Mouse (Mus musculus): Measurements from ENCODE around the gene Inpp4a.

The Inpp4a gene

GRCm38 (mm10) chr1:37322690-37323089, 23.0 kb downstream of the Inpp4a start:
- no peak for DNase-seq (ENCODE audit: low spot score)

DNA sequence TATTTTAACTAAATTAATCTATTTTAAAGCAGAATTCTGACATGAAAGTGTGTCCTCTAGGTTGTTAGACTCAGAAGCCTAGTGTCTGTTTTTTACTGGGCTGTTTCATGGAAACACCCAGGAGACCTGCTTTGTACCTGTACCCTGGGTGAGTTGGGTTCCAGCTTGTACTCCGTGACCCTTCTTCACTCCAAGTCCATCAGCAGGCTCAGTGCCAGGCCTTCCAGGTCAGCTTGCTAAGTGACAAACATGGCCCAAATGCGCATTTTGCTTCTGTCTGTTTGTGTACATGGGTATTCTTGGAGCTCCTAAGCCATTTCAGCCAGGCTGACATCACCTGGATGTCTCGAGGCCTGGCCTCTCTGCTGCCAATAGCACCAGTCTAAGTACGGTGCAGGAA, 23.5 kb downstream of the Inpp4a start:
- DNase-seq (ENCODE audit: low spot score): no peak

- no peak for DNase-seq (ENCODE audit: low spot score)
Observed at GRCm38 (mm10) chr1:37324569-37324968, 24.9 kb downstream of the Inpp4a start.

- DNase-seq (ENCODE audit: low spot score): no peak
Observed at GRCm38 (mm10) chr1:37327311-37327710, 27.6 kb downstream of the Inpp4a start.

DNA sequence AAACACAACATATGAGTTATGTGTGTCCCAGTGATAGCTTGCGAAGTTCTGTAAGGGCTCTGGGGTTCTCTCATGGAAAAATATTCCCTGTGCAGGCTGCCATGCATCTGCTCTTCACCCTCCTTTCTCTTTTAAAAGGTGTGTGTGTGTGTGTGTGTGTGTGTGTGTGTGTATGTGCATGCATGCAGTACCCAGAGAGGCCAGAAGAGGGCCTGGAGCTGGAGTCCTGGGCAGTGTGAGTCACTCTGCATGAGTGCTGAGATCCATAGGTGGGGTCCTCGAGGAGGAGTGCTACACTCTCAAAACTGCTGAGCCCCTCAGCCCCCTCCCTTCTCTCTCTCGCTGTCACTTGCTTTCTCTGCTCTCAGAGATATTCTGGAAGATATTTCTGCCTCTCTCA, 29.5 kb downstream of the Inpp4a start:
- DNase-seq (ENCODE audit: low spot score): no peak

GRCm38 (mm10) chr1:37329831-37330230, 30.2 kb downstream of the Inpp4a start:
- no peak for DNase-seq (ENCODE audit: low spot score)

DNA sequence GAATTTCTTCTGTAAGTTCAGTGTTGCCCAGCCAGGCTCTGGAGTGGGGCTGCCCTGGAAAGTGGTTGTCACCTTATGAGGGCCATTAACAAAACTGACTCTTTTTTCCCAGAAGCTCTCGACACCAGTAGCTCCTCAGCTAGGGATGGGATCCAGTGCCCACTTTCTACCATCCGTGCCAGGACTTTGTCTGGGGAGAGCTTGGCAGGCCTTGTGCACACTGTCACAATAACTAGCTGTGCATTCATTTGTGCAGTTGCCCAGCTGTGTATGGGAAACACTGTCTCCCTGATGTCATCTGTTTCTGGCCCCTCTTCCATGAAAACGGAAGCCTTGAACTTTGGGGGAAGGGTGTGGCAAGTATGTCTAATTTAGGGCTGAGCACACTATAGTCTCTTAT, 33.1 kb downstream of the Inpp4a start:
- DNase-seq (ENCODE audit: low spot score): no peak

DNA sequence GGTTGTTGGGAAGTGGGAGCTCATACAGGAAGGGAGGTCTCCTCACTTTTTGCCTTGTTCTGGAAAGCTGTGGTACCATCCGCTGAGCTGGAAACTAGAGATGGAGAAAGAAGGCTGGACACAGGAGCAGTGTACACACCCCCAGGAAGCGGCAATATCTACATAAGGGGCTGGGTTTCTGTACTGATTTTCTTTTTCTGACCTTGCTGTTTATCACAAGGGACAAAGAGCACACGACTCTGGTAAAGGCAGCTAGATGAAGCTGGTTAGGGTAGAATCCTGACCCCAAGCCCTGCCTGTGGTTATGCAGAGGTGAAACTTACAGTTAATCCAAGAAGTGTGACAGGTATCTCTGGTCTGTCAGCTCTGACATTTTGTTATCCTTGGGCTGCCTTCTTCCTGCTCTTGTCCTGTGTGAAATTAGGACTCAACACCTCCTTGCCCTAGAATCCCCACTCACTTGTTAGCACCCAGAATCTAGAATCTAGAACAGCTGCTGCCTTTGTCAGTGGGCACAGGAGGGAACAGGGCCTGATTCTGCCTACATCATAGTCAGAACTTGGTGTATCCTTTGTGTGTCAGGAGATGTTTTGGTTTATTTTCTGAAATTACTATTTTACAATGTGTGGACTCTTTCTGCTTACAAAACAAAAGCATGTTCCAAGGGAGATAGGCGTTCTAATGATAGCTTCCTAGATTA, 34.2 kb downstream of the Inpp4a start:
- DNase-seq (ENCODE audit: low spot score): no peak

DNA sequence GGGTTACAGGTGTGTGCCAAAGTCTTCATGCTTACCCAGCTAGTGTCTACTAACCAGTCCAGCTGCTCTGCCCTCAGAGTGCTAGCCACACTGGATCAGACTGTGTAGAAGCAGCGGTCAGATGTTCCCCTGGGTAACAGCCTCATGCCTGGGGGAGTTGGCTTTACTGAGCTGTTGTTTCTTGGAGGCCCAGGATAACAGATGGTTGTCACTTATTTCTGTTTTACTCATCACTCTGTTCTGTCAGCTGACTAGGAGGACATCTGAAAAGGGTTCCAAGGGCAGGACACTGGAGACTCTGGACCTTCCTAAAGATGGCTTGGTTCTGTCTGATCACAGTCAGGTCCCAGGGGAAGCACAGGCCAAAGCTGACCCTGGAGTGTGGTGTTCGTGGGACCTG, 36.4 kb downstream of the Inpp4a start:
- no peak for DNase-seq (ENCODE audit: low spot score)

DNA sequence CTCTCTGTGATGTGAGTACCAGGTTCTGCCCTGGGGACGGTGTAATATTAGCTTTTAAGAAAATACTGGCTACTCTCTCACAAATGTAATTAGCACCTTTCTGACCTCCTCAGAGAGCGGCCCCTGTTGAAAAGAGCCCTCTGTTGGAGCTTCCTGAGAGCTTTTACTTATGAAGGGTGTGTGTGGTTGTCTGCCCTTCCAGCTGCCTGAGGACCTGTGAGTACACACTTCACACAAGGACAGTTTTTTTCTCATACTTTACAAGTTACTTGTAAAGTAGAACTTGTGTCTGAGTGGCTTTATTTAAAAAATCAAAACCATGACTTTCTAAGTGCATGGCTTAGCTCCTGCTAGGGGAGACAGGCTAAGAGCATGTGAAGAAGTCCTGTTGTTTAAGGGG, 37.1 kb downstream of the Inpp4a start:
- no peak for DNase-seq (ENCODE audit: low spot score)

- DNase-seq (ENCODE audit: low spot score): no peak
Observed at GRCm38 (mm10) chr1:37337273-37337672, 37.6 kb downstream of the Inpp4a start.

DNA sequence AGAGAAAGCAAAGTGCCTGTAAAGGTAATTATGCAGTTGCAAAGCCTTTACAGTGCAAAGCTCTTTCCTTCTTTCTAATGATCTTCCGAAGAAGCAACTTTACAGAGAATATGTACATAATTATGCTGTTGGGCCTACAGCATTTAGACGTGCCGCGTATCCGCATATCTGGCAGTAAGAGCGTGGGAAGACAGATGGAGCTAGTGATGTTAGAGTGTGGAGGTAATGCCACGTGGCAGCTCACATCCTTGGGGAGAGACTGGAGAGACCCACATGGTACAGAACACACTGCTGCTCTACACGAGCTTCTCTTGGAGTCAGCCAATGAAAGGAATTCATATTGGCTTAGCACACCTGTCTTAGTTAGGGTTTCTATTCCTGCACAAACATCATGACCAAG, 39.5 kb downstream of the Inpp4a start:
- no peak for DNase-seq (ENCODE audit: low spot score)

- no peak for DNase-seq (ENCODE audit: low spot score)
Observed at GRCm38 (mm10) chr1:37341347-37341746, 41.7 kb downstream of the Inpp4a start.

- DNase-seq (ENCODE audit: low spot score): no peak
Observed at GRCm38 (mm10) chr1:37341914-37342313, 42.2 kb downstream of the Inpp4a start.

DNA sequence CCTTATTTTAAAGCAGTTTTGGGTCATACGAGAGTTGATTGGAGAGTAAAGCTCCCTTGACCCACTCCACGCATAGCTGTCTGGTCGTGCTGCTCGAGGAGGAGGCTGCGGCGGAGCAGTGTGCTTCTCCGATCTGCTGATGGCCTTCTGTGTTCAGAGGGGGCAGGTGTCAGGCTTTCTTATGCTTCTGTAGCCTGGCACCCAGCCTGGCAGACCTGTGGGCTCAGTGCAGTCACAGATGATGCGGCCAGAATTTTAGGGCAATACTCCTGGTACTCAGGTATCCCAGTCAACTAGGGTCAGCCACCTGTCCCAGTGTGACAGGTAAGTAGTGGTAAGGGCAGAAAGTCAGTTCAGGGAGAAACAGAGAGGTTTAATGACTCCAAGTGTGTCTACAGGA, 42.9 kb downstream of the Inpp4a start:
- no peak for DNase-seq (ENCODE audit: low spot score)

DNA sequence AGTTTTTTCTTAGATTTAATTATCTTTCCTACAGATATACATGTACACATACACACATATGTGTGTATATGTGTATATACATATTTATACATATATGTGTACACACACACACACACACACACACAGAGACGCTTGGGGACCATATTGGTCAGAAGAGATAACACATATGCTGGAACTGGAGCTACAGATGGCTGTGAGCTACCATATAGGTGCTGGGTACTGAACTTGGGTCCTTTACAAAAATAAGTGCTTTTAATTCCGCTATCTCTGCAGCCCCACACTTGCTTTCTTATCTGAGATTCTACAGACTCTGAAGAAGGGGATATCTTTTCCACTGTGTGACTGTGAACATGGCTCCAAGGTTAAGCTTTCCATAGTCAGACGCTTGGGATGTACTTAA, 43.6 kb downstream of the Inpp4a start:
- no peak for DNase-seq (ENCODE audit: low spot score)

- DNase-seq (ENCODE audit: low spot score): no peak
Observed at GRCm38 (mm10) chr1:37344223-37344916, 44.7 kb downstream of the Inpp4a start.

DNA sequence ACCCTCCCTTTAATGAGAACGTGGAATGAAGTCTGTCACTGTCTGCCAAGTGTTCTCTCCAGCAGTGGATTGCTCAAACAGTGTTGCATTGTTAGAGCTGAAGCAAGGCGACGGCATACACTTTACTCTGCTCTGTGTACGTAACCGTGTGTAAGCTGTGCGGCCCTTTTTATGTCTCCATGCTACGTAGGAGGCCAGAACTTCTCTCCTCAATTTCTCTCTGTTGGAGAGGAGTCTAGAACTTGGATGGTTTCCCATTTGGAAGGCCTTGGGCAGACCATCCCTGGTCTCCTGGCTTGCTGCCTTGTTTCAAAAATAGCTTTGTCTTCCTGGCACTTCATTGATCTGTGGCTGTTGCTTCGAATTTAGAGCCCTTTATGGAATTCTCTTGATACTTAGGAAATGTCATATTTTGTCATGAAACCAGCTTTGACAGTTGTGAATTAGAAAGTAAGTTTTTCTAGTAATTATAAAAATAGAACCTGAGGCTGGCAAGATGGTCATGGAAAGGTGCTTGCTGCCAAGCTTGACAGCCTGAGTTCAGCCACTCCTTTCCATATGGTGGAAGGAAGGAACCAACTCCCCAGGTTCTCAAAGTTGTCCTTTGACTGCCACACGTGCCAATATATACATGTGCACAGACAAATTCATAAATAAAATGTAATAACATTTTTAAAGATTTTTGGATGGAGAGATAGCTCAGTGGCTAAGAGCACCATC, 47.9 kb downstream of the Inpp4a start:
- DNase-seq (ENCODE audit: low spot score): no peak

- no peak for DNase-seq (ENCODE audit: low spot score)
Observed at GRCm38 (mm10) chr1:37350886-37351651, 51.4 kb downstream of the Inpp4a start.

DNA sequence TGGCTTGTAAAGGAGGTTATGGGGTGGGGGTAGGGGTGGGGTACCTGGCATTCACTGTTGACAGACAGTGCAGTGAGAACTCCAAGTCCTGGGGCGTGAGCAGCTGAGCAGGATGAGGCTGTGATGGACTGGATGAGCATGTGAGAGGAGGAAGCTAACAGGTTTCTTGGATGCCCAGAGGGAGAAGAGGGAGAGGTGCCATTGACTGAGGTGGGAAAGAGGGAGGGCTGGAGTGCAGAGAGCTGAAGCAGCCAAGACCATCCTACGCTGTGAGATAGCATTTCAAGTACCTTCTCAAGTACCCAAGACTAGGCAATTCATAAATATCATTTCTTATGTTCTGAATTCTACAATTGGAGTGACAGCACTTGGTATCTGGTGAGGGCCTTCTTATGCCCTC, 52.3 kb downstream of the Inpp4a start:
- DNase-seq (ENCODE audit: low spot score): no peak

DNA sequence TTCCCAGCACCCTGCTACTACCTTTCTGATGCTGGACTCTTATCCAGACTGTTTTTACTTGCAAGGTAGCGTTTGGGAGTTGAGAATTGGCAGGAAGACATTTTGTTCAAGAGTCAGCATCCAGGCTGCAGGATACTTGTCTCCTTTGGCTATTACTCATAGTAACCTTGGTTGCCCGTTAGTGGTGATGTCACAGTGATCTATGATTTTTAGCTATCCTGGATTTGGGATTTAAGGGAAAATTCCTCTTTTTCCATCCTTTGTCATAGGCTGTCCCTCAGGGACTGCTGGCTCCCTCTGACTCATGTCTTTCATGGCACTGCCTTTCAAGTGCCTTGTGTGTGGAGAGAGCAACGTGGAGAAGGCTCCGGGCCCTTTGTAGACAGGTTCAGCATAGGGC, 53.8 kb downstream of the Inpp4a start:
- DNase-seq (ENCODE audit: low spot score): no peak

DNA sequence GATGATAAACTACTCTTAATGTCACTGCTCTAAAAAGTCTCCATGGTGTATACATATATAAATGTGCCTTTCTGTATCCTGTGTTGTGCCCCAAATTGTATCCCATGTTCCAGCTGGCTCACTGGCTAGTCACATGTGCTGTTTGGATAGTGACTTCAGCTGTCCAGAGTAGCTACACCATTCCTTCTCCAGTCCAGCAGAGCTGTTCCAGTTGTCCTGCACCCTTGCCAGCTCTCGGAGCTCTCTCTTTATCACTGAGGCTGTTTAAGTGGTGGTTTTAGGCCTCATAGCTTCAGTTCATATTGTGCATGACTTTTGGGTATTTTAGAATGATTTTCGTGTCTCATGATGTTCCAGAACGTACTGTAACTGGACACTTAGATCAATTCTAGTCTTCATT, 55.8 kb downstream of the Inpp4a start:
- DNase-seq (ENCODE audit: low spot score): no peak

DNA sequence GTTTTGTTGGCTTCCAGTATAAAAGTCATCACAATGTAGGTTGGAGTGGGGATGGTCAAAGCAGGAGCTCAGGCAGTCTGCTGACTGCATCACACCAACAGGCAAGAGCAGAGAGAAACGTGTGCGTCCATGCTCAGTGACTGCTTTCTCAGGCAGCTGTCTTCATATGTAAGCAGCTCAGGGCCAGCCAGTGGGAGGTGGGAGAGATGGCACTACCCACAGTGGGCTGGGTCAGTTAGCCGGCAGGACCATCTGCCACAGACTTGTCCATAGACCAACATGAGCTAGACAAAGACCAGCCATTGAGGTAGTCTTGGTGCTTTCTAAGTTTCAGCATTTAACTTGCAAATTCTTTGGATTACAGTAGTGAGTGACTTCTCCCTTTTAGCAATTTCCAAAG, 56.6 kb downstream of the Inpp4a start:
- no peak for DNase-seq (ENCODE audit: low spot score)

Measured in testis, postnatal 14 days (tissue).